Mouse (Mus musculus) midbrain, embryonic 11.5 days (tissue): Measurements from ENCODE around the gene Dpep2nb. TPM values are rescaled to one million over a fixed set of nuclear protein-coding genes. Genes with fewer than 3 reads are reported as not detected.

Experiments used
- ATAC-seq: fragments of 200-750 bp; cut with Nextera tagmentation; 2 replicates; pipeline ENCODE4 v1.8.0; 2017; ENCODE audit warnings: moderate TSS enrichment, moderate library complexity; ENCODE audit not compliant: low FRiP score
- DNase-seq: peaks from one replicate; pipeline ENCODE4 v3.0.0; 2015; ENCODE audit warnings: low spot score; ENCODE audit errors: missing footprints
- H3K27ac ChIP-seq: fragments of 300-500 bp; sonication (generic); 2 replicates; pipeline ENCODE4 v1.5.1; 2014; ENCODE audit warnings: low read depth, low read length
- H3K27me3 ChIP-seq: fragments of 300-500 bp; sonication (generic); 2 replicates; pipeline ENCODE4 v1.6.1; 2014; ENCODE audit warnings: mild to moderate bottlenecking, low read length, moderate library complexity, mixed read lengths; ENCODE audit not compliant: control insufficient read depth, insufficient read depth
- H3K36me3 ChIP-seq: fragments of 300-500 bp; sonication (generic); 2 replicates; pipeline ENCODE4 v1.6.1; 2014; ENCODE audit warnings: mild to moderate bottlenecking, low read length, moderate library complexity, mixed read lengths; ENCODE audit not compliant: control insufficient read depth, insufficient read depth
- H3K4me1 ChIP-seq: fragments of 300-500 bp; sonication (generic); 2 replicates; pipeline ENCODE4 v1.6.1; 2014; ENCODE audit warnings: low read length; ENCODE audit not compliant: control insufficient read depth, insufficient read depth
- H3K4me2 ChIP-seq: fragments of 300-500 bp; sonication (generic); 2 replicates; pipeline ENCODE4 v1.6.1; 2014; ENCODE audit warnings: mild to moderate bottlenecking, moderate library complexity
- H3K4me3 ChIP-seq: fragments of 300-500 bp; sonication (generic); 2 replicates; pipeline ENCODE4 v1.5.1; 2014; ENCODE audit warnings: low read depth, low read length
- H3K9ac ChIP-seq: fragments of 300-500 bp; sonication (generic); 2 replicates; pipeline ENCODE4 v1.6.1; 2014; ENCODE audit warnings: low read length
- H3K9me3 ChIP-seq: fragments of 300-500 bp; sonication (generic); 2 replicates; pipeline ENCODE4 v1.6.1; 2016; ENCODE audit warnings: low read length; ENCODE audit not compliant: control insufficient read depth
- WGBS: fragments of 180-500 bp; shearing (Covaris S2); extraction: QIAGEN DNeasy Blood & Tissue Kit; methylation state at CpG from one replicate; pipeline ENCODE4 v1.1.7; 2014; 5-methylcytosine and 5-hydroxymethylcytosine counted together
- microRNA-seq: library from miRNA; unstranded; fragments of <30 nt; microRNA quantifications from one replicate; pipeline ENCODE4, GENCODE M21; 2017
- polyA plus RNA-seq: library from polyadenylated mRNA; unstranded; fragments of >200 nt; fragmentation: Nextera tagmentation; extraction: Ambion mirVana; gene quantifications from 2 replicates; pipeline ENCODE4 v1.2.1, GENCODE M21; 2014

Dpep2nb gene
- polyA plus RNA-seq, 1 experiment from 2014 or later: not detected

DNA sequence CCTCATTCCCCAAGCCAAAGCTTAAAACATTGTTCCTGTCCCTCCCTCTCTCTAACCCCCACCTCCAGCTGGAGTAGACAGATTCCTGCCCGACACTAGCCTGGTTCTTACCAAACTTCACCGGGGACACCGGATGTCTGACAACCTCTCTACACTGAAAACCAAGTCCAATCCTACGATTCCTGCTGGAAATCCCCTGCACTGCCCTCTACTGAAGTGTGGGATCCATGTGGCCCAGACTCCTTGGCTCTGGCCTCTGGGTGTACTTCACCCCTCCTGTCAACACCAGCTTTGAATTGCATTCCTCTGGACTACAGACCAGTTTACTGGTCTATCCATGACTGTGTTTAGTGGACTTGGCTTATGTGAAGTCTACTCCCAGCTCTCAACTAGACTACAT lies 49.2 kb downstream of the Dpep2nb start:
- no peaks in the 10 kb centered on the region for H3K27me3 ChIP-seq
- WGBS: 92% methylated on average over 4 of the region's 4 CpGs
- H3K27ac ChIP-seq: no peak overlapping the region
- no peak for ATAC-seq
- no peaks in the 10 kb centered on the region for H3K36me3 ChIP-seq
- no peak overlapping the region for H3K9ac ChIP-seq
- H3K4me1 ChIP-seq: no peaks in the 10 kb centered on the region
- no peak for DNase-seq
- no peaks in the 10 kb centered on the region for H3K9me3 ChIP-seq
- H3K4me3 ChIP-seq: no peak overlapping the region
- no peak overlapping the region for H3K4me2 ChIP-seq

DNA sequence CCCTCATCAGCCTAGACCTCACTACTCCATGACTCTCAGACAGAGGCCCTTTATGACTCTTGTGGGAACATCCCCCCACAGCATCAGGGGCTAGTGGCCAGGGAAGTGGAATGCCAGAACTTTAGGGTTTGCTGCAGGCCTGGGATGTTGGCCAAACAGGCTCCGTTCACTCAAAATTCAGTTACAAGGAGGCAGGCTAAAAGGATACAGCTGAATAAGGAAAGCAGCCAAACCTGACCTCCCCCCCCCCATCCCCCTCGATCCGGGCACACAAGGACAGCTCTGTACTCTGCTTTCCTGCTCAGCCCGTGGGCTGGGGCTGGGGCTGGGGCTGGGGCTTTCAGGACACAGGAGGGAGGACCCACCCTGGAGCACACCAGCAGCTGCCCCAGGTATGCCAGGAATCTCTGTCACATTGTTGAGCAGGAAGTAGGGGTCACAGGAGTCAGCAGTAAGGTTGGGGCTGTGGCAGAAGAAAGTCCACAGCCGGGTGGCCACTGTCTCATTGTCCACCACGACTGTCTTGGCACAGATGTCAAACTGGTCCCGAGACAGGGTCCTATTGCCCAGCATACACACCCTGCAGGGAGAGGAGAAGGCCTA lies 54.6 kb downstream of the Dpep2nb start:
- no peaks in the 10 kb centered on the region for H3K36me3 ChIP-seq
- no peak overlapping the region for H3K4me3 ChIP-seq
- no peaks in the 10 kb centered on the region for H3K4me1 ChIP-seq
- H3K27ac ChIP-seq: no peak overlapping the region
- no peak for ATAC-seq
- no peaks in the 10 kb centered on the region for H3K9me3 ChIP-seq
- no peaks in the 10 kb centered on the region for H3K27me3 ChIP-seq
- H3K9ac ChIP-seq: no peak overlapping the region
- no peak overlapping the region for H3K4me2 ChIP-seq
- WGBS: 67% methylated on average over 7 of the region's 7 CpGs
- peak; percentile 17 for DNase-seq

DNA sequence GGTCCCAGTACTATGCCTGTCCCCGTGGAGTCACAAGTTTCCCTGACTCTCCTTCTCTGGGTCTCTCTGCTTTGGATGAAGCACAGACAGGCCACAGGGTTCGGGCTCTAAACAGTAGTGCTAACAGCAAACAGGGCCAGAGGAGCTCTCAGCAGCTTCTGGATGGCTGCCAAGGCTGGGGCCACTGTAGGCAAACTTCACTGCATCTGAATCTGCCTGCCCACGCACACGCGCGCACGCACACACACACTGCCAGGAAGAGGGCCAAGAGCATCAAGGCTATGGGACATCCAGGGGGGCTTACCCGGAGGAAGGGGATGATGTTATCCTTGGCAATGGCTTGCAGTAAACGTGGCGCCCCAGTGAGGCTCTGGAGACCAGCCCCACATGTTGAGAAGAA lies 56.4 kb downstream of the Dpep2nb start:
- ATAC-seq: no peak
- Histone ChIP-seq H3K4me3 (no peak overlapping the region), H3K9me3 (no peaks in the 10 kb centered on the region), H3K4me1 (no peaks in the 10 kb centered on the region), H3K36me3 (no peaks in the 10 kb centered on the region), H3K9ac (no peak overlapping the region), H3K4me2 (no peak overlapping the region), H3K27ac (no peak overlapping the region), H3K27me3 (no peaks in the 10 kb centered on the region)
- 91% methylated on average over 10 of the region's 10 CpGs for WGBS
- peak; percentile 53 for DNase-seq

Small RNA genes lying within 50 kb of the gene (microRNA-seq; reads per million reads assigned to microRNA genes)
- not detected for gene Mir7074

Other genes with a start within 250 kb of the Dpep2nb start
- gene Gfod2, start 247.3 kb downstream of the Dpep2nb start, polyA plus RNA-seq: 36.5 and 38.8 TPM in 2 replicates
- gene Ranbp10, start 178.6 kb downstream of the Dpep2nb start, polyA plus RNA-seq: 10.9 and 11.2 TPM in 2 replicates
- 0.15 and 0.18 TPM in 2 replicates for gene Tsnaxip1, start 178.2 kb downstream of the Dpep2nb start, polyA plus RNA-seq
- 58.1 and 60.4 TPM in 2 replicates for gene Cenpt, start 152.7 kb downstream of the Dpep2nb start, polyA plus RNA-seq
- 66.5 and 70.5 TPM in 2 replicates for gene Thap11, start 150.8 kb downstream of the Dpep2nb start, polyA plus RNA-seq
- gene Nutf2, start 145.4 kb downstream of the Dpep2nb start, polyA plus RNA-seq: 300 and 367 TPM in 2 replicates
- gene Edc4, start 125.1 kb downstream of the Dpep2nb start, polyA plus RNA-seq: 35.6 TPM in 2 replicates
- 0.29 and 0.40 TPM in 2 replicates for gene Nrn1l, start 112.4 kb downstream of the Dpep2nb start, polyA plus RNA-seq
- 11.2 and 13.6 TPM in 2 replicates for gene Pskh1, start 105.5 kb downstream of the Dpep2nb start, polyA plus RNA-seq
- 0.61 and 1.9 TPM in 2 replicates for gene Ctrl, start 72.1 kb downstream of the Dpep2nb start, polyA plus RNA-seq
- 22.5 and 26.9 TPM in 2 replicates for gene Psmb10, start 67.5 kb downstream of the Dpep2nb start, polyA plus RNA-seq
- 0.23 and 0.28 TPM in 2 replicates for gene Lcat, start 62.6 kb downstream of the Dpep2nb start, polyA plus RNA-seq
- gene Slc12a4, start 39.9 kb downstream of the Dpep2nb start, polyA plus RNA-seq: 7.2 and 7.8 TPM in 2 replicates
- not detected in 2 replicates for gene Dpep3, start 26.5 kb downstream of the Dpep2nb start, polyA plus RNA-seq
- 14.4 and 16.4 TPM in 2 replicates for gene Dus2, start 14.6 kb downstream of the Dpep2nb start, polyA plus RNA-seq
- 21.8 and 23.4 TPM in 2 replicates for gene Ddx28, start 5.9 kb upstream of the Dpep2nb start, polyA plus RNA-seq
- gene Nfatc3, start 52.9 kb upstream of the Dpep2nb start, polyA plus RNA-seq: 3.9 and 4.0 TPM in 2 replicates
- gene Esrp2, start 131.0 kb upstream of the Dpep2nb start, polyA plus RNA-seq: 0.88 and 0.89 TPM in 2 replicates
- 6.4 and 6.9 TPM in 2 replicates for gene Pla2g15, start 144.4 kb upstream of the Dpep2nb start, polyA plus RNA-seq
- 88.3 and 89.4 TPM in 2 replicates for gene Slc7a6, start 162.9 kb upstream of the Dpep2nb start, polyA plus RNA-seq
- 41.5 and 42.2 TPM in 2 replicates for gene Slc7a6os, start 205.0 kb upstream of the Dpep2nb start, polyA plus RNA-seq
- gene Prmt7, start 205.0 kb upstream of the Dpep2nb start, polyA plus RNA-seq: 59.5 and 61.7 TPM in 2 replicates